Mouse (Mus musculus) bone marrow, adult 2 months (tissue): Measurements from ENCODE around the gene Ces2f.

Experiments
- CTCF ChIP-seq: fragments of 200-500 bp; IDR thresholded peaks from 2 replicates; pipeline ENCODE4 v1.5.1; 2011; ENCODE audit warnings: low read length, control low read depth; ENCODE audit not compliant: control insufficient read depth, insufficient read depth
- POLR2A ChIP-seq: fragments of 200-500 bp; IDR thresholded peaks from 2 replicates; pipeline ENCODE4 v1.6.1; 2011; ENCODE audit warnings: low read depth, mild to moderate bottlenecking, control low read depth, low read length, borderline replicate concordance; ENCODE audit not compliant: control insufficient read depth

GRCm38 (mm10) chr8:104901746-104902145 lies 45.4 kb upstream of the Ces2f start:
- no peak for TF ChIP-seq CTCF
- no peak for TF ChIP-seq POLR2A
